Mouse (Mus musculus) heart, embryonic 11.5 days (tissue): ENCODE measurements around the gene Oprm1. TPM values are rescaled to one million over a fixed set of nuclear protein-coding genes. Genes with fewer than 3 reads are reported as not detected.
A peak's percentile ranks its signal among the peaks of the same experiment; 100 is the strongest.

ENCODE experiments used
- ATAC-seq: fragments of 200-750 bp; cut with Nextera tagmentation; replicated peaks from 2 replicates; pipeline ENCODE4 v1.8.0; 2017; ENCODE audit warnings: moderate library complexity; ENCODE audit not compliant: insufficient number of reproducible peaks, low FRiP score, low TSS enrichment
- H3K27ac ChIP-seq: fragments of 300-500 bp; sonication (generic); 2 replicates; pipeline ENCODE4 v1.5.1; 2014; ENCODE audit warnings: mild to moderate bottlenecking, low read depth, low read length
- H3K27me3 ChIP-seq: fragments of 300-500 bp; sonication (generic); 2 replicates; pipeline ENCODE4 v1.6.1; 2014; ENCODE audit warnings: mild to moderate bottlenecking, low read length, mixed read lengths; ENCODE audit not compliant: control insufficient read depth, insufficient read depth
- H3K36me3 ChIP-seq: fragments of 300-500 bp; sonication (generic); 2 replicates; pipeline ENCODE4 v1.6.1; 2014; ENCODE audit warnings: mild to moderate bottlenecking, low read length, moderate library complexity, mixed read lengths; ENCODE audit not compliant: control insufficient read depth, insufficient read depth
- H3K4me1 ChIP-seq: fragments of 300-500 bp; sonication (generic); 2 replicates; pipeline ENCODE4 v1.6.1; 2014; ENCODE audit warnings: low read length; ENCODE audit not compliant: control insufficient read depth, insufficient read depth
- H3K4me2 ChIP-seq: fragments of 300-500 bp; sonication (generic); 2 replicates; pipeline ENCODE4 v1.6.1; 2014; ENCODE audit warnings: mild to moderate bottlenecking, moderate library complexity
- H3K4me3 ChIP-seq: fragments of 300-500 bp; sonication (generic); 2 replicates; pipeline ENCODE4 v1.5.1; 2014; ENCODE audit warnings: low read depth, low read length
- H3K9ac ChIP-seq: fragments of 300-500 bp; sonication (generic); 2 replicates; pipeline ENCODE4 v1.6.1; 2014; ENCODE audit warnings: mild to moderate bottlenecking, low read depth, low read length, moderate library complexity
- H3K9me3 ChIP-seq: fragments of 300-500 bp; sonication (generic); replicated peaks from 2 replicates; pipeline ENCODE4 v1.6.1; 2016; ENCODE audit warnings: low read length; ENCODE audit not compliant: control insufficient read depth
- WGBS: fragments of 180-500 bp; shearing (Covaris S2); extraction: QIAGEN DNeasy Blood & Tissue Kit; methylation state at CpG from one replicate; pipeline ENCODE4 v1.1.7; 2014; ENCODE audit not compliant: insufficient replicate concordance; 5-methylcytosine and 5-hydroxymethylcytosine counted together
- polyA plus RNA-seq: library from polyadenylated mRNA; unstranded; fragments of >200 nt; fragmentation: Nextera tagmentation; extraction: Ambion mirVana; gene quantifications from 2 replicates; pipeline ENCODE4 v1.2.1, GENCODE M21; 2014

Oprm1 gene
- polyA plus RNA-seq = not detected in 2 replicates

DNA sequence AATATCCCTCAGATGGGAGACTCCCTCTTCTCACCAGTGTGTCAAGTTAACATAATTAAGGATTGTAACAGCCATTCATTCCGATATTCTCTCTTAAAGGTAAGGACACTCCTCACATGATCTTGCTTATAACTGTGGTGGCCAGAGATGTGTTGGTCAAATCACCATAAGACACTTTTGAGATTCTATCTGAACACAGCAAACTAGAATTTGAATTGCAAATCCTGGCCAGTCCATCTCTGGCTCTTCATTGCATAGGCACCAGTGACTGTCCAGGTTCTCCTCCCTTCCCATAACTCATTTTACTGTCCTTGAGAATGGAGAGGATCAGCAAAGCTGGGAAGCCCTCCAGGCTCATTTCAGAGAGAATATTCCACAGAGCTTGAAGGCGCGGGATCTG lies at the start of gene Oprm1:
Gene Oprm1, plus strand, starts transcription at position 301 of the 400 bp plus-strand sequence.
- H3K4me2 ChIP-seq = no peak within 1 kb of the TSS
- no peaks in the 10 kb centered on the region for H3K27me3 ChIP-seq
- H3K4me3 ChIP-seq = no peak within 1 kb of the TSS
- no peak within 1 kb of the TSS for H3K9ac ChIP-seq
- 91% methylated on average over 3 of the region's 3 CpGs for WGBS
- no peaks in the 10 kb centered on the region for H3K36me3 ChIP-seq
- no peaks in the 10 kb centered on the region for H3K4me1 ChIP-seq
- no peak within 1 kb of the TSS for H3K27ac ChIP-seq
- no peaks in the 10 kb centered on the region for H3K9me3 ChIP-seq
- ATAC-seq = no peak

GRCm38 (mm10) chr10:6717181-6717948 lies 40.9 kb upstream of the Oprm1 start:
- Histone ChIP-seq H3K27me3 (no peaks in the 10 kb centered on the region), H3K9ac (no peak overlapping the region), H3K4me1 (no peaks in the 10 kb centered on the region), H3K27ac (no peak overlapping the region), H3K9me3 (no peaks in the 10 kb centered on the region), H3K36me3 (no peaks in the 10 kb centered on the region), H3K4me2 (no peak overlapping the region), H3K4me3 (no peak overlapping the region)
- WGBS = 61% methylated on average over 4 of the region's 4 CpGs
- no peak for ATAC-seq

- no peak for ATAC-seq
- H3K36me3 ChIP-seq = no peaks in the 10 kb centered on the region
- 69% methylated on average over 1 of the region's 1 CpGs for WGBS
Observed at GRCm38 (mm10) chr10:6723765-6724164, 34.5 kb upstream of the Oprm1 start.

DNA sequence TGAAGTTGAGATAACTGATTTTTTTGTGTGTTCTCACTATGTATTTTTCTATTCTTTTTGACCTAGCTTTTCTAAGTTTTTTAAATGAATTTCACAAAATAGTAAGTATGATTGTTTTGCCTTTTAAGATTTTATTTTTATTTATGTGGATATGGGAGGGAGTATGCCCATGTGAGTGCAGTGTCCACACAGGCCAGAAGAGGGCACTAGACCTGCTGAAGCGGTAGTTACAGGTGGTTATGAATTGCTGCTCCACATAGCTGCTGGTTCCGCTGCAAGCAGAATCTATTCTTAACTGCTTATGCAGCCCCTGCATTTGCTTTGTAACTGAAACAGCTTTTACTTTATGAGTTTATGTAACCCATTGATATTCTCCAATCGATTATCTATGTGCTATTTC lies 29.8 kb upstream of the Oprm1 start:
- Histone ChIP-seq H3K9ac (no peak overlapping the region), H3K4me1 (no peaks in the 10 kb centered on the region), H3K27me3 (no peaks in the 10 kb centered on the region), H3K9me3 (0 out of 2 replicates have a peak, but pooled peaks cover 2% of the 10 kb centered on the region), H3K36me3 (no peaks in the 10 kb centered on the region), H3K27ac (no peak overlapping the region), H3K4me2 (no peak overlapping the region), H3K4me3 (no peak overlapping the region)
- WGBS = 83% methylated on average over 3 of the region's 3 CpGs
- no peak for ATAC-seq

More at GRCm38 (mm10) chr10:6723765-6724164, 34.5 kb upstream of the Oprm1 start:
- H3K4me1 ChIP-seq = no peaks in the 10 kb centered on the region
- H3K4me2 ChIP-seq = no peak overlapping the region
- H3K27ac ChIP-seq = no peak overlapping the region
- no peak overlapping the region for H3K4me3 ChIP-seq
- 0 out of 2 replicates have a peak, but pooled peaks cover 2% of the 10 kb centered on the region for H3K9me3 ChIP-seq
- H3K27me3 ChIP-seq = no peaks in the 10 kb centered on the region
- H3K9ac ChIP-seq = no peak overlapping the region

DNA sequence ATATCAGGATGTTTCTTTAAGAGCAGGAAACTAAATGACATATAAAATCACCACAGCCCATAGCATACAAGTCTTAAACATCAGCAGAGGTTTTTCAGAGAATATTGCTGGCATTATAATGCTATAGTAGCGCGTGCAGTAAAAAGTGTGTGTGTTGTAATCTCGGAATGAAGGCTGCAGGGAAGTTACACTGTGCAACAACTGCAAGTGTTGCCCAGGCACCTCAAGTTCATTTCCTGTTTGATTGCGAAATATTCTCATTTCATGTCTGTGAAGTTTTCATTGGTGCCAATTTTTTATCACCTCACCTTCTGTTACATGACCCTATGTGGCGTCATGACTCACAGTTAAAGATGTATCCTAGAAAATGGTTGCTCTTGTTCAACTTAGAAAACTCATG lies 4.9 kb upstream of the Oprm1 start:
- ATAC-seq = no peak
- Histone ChIP-seq H3K27me3 (no peaks in the 10 kb centered on the region), H3K4me2 (no peak overlapping the region), H3K4me1 (no peaks in the 10 kb centered on the region), H3K4me3 (no peak overlapping the region), H3K36me3 (no peaks in the 10 kb centered on the region), H3K27ac (no peak overlapping the region), H3K9me3 (no peaks in the 10 kb centered on the region), H3K9ac (no peak overlapping the region)
- WGBS = 80% methylated on average over 5 of the region's 5 CpGs

- Histone ChIP-seq H3K27ac (no peak within 1 kb of the TSS), H3K4me2 (no peak within 1 kb of the TSS), H3K9ac (no peak within 1 kb of the TSS), H3K9me3 (no peaks in the 10 kb centered on the region), H3K36me3 (no peaks in the 10 kb centered on the region), H3K27me3 (no peaks in the 10 kb centered on the region), H3K4me1 (no peaks in the 10 kb centered on the region), H3K4me3 (no peak within 1 kb of the TSS)
- no peak for ATAC-seq
- 86% methylated on average over 2 of the region's 2 CpGs for WGBS
Observed at GRCm38 (mm10) chr10:6761287-6761811, 3.0 kb downstream of the Oprm1 start, which contains the start of gene Gm10945. Gene Gm10945 (minus strand): TSS chr10:6761761.

DNA sequence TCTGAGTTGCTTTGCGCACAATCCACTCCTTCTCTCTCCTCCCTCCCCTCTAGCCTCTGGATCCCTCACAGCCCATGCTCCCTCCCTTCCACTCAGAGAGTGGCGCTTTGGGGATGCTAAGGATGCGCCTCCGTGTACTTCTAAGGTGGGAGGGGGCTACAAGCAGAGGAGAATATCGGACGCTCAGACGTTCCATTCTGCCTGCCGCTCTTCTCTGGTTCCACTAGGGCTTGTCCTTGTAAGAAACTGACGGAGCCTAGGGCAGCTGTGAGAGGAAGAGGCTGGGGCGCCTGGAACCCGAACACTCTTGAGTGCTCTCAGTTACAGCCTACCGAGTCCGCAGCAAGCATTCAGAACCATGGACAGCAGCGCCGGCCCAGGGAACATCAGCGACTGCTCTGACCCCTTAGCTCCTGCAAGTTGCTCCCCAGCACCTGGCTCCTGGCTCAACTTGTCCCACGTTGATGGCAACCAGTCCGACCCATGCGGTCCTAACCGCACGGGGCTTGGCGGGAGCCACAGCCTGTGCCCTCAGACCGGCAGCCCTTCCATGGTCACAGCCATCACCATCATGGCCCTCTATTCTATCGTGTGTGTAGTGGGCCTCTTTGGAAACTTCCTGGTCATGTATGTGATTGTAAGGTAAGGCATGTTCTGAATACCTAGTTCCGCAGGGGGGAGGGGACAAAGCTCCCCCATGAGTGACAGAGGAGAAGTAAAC lies 30.4 kb downstream of the Oprm1 start:
- Histone ChIP-seq H3K4me1 (no peaks in the 10 kb centered on the region), H3K36me3 (no peaks in the 10 kb centered on the region), H3K27me3 (no peaks in the 10 kb centered on the region), H3K9ac (no peak overlapping the region), H3K4me3 (no peak overlapping the region), H3K27ac (no peak overlapping the region), H3K9me3 (no peaks in the 10 kb centered on the region), H3K4me2 (no peak overlapping the region)
- peak; percentile 49; the same call in 1 of the 2 replicates for ATAC-seq
- 5% methylated on average over 25 of the region's 25 CpGs for WGBS

DNA sequence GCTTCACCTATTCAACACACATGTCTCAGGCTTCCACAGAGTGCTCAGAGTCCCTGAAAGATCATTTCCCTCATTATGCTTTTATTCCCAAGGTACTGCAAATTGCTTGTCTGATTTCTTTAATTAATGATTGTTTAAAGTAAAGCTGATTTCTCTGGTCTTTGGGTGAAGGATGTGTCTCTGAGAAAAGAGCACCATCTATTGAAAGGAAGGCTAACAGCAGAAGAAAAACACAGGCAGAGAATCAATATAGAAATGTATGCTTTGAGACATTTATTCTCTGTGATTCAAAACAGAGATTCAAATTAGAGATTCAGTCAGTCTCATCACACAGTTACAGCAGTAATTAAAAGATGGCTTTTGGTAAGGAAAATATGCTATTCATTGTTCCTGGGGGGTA lies 31.9 kb downstream of the Oprm1 start:
- no peaks in the 10 kb centered on the region for H3K9me3 ChIP-seq
- no peaks in the 10 kb centered on the region for H3K4me1 ChIP-seq
- H3K36me3 ChIP-seq = no peaks in the 10 kb centered on the region
- no peak overlapping the region for H3K4me3 ChIP-seq
- H3K27me3 ChIP-seq = no peaks in the 10 kb centered on the region
- no peak for ATAC-seq
- no peak overlapping the region for H3K9ac ChIP-seq
- H3K27ac ChIP-seq = no peak overlapping the region
- H3K4me2 ChIP-seq = no peak overlapping the region
